Mouse (Mus musculus): Measurements from ENCODE around the gene Hoxd13. TPM values are rescaled to one million over a fixed set of nuclear protein-coding genes. Genes with fewer than 3 reads are reported as not detected.

The Hoxd13 gene
- polyA plus RNA-seq, 1 experiment from 2014 or later = not detected

DNA sequence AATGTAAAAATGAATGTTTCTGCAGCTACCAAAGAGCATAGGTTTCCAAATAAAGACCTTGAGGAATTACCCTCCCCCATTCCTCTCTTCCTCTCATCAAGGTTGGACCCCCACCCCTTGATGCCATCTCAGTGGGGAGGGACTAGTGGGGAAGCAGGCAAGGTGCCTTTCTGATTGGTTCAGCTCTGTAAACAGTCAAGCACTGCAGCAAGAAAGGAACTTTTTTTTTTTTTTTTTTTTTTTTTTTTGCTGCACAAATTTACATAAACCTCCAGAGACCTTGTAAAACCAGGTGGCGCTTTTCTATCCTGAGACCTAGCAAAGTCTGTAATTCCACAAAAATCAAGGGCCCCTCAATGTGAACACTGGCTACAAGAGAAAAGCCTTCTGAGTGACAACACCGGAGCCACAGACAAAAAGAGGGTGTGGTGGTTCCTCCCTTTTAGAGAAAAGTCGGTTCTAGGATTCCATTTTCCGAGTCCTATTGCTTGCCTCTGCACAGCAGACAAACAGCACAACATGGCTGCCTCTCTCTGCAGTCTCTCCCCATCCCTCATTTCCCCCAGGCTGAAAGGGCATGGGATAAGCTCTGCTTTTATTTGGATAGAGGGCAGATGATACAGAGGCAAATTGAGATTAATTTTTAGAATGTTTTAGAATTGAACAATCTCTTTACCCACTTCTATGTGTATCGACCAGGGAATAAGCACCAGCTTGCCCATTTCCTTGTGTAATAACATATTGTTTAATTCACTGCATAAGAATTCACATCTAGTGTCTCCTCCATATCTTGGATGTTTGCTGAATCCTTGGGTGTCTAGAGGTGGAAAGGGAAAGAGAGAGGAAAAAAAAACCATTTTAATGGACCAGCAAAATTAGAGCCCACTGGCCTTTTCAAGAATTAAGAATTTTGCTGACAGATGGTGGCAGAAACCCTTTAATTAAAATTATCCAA is 41.6 kb downstream of the Hoxd13 start:
- no peak overlapping the region for H3K4me2 ChIP-seq (ENCODE audit: low read depth, low read length, severe bottlenecking)

DNA sequence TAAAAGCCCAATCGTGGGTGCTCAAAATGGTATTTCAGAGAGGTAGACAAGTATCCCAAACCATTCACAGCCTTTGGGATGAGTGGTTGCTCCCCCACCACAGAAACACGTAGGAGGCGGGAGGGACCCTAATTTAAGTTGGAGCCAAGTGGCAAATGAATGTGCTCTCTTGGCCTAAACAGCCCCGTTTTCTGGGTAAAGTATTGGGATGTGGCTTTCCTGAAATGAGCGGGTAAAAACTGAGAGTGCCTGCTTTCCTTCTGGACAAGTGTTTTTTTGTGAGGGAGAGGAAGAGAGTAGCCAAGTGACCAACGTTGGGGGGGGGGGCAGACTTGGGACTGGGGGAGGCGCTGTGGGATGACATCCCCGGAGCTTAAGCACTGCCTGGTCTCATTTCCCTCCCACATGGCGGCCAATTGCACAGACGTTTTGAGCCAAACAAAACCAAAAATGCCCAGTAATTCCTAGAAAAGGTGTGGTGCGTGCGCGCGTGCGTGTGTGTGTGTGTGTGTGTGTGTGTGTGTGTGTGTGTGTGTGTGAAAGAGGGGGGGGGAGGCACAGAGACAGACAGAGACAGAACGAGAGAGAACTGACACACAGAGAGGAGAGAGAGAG is 42.9 kb downstream of the Hoxd13 start:
- DNase-seq (ENCODE audit: low spot score) = no peak
- Histone ChIP-seq H3K36me3 (ENCODE audit: control insufficient read depth, insufficient read depth, low read length) (no peaks in the 10 kb centered on the region), H3K9ac (ENCODE audit: low read length) (no peak overlapping the region), H3K9me3 (ENCODE audit: control insufficient read depth, low read length) (no peaks in the 10 kb centered on the region), H3K27me3 (ENCODE audit: control insufficient read depth, insufficient read depth, low read length) (peaks cover 95% of the 10 kb centered on the region), H3K27ac (ENCODE audit: low read depth, low read length) (no peak overlapping the region), H3K4me1 (replicated peaks; ENCODE audit: control insufficient read depth, insufficient read depth, low read length) (peaks cover 5% of the 10 kb centered on the region), H3K4me2 (ENCODE audit: low read depth, low read length, severe bottlenecking) (no peak overlapping the region), H3K4me3 (ENCODE audit: low read depth, low read length) (no peak overlapping the region)
- WGBS = 3% methylated on average over 16 of the region's 16 CpGs
- no peak for ATAC-seq (replicated peaks; ENCODE audit: low FRiP score)

More for the DNA sequence above, 41.6 kb downstream of the Hoxd13 start:
- Histone ChIP-seq H3K9ac (ENCODE audit: low read length) (no peak overlapping the region), H3K27ac (ENCODE audit: low read depth, low read length) (no peak overlapping the region), H3K9me3 (ENCODE audit: control insufficient read depth, low read length) (no peaks in the 10 kb centered on the region), H3K4me3 (ENCODE audit: low read depth, low read length) (no peak overlapping the region), H3K36me3 (ENCODE audit: control insufficient read depth, insufficient read depth, low read length) (no peaks in the 10 kb centered on the region), H3K4me1 (replicated peaks; ENCODE audit: control insufficient read depth, insufficient read depth, low read length) (peaks cover 9% of the 10 kb centered on the region), H3K27me3 (ENCODE audit: control insufficient read depth, insufficient read depth, low read length) (peaks cover 95% of the 10 kb centered on the region)
- ATAC-seq (replicated peaks; ENCODE audit: low FRiP score) (no peak), DNase-seq (ENCODE audit: low spot score) (no peak)
- 5% methylated on average over 5 of the region's 5 CpGs for WGBS

DNA sequence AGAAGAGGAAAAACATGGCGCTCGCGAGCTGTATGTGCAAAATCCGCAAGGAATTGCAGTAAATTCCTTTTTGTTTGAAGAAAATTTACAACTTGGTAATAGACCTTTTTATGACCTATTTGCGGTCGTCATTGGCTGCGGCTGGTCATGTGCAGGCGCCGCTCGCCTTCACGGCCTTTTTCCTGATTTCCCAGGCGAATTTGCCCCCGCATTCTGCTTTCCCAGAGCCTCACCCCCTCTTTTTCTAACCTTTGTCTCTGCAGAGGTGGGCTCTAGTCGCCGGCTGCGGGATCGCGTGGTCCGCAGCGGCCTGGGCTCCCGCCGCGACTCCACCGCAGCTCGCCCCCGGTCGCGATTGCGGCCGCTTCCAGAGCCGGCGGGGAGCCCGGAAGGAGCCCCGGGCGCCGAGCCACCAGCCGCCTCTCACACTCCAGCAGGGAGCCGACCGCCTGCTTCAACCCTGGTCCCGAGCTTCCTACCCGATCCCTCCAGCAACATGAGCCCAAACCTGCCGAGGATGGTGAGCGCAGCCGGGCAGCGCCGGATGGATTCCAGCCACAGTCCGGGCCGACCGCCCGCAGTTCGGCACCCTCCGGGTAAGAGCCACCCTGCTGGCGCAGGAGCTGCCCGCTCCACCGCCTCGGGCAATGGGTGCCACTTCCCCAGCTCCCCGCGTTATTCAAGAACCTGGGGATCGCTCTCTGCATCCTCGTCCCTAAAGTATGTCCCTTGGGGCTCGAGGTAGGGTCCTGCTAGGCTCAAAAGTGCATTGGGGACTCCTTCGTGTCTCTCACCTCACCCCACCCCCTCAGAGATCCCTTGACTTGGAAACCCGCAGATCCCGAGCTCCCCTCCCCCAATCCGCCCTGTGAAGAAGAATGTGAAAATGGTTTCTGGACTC is 43.9 kb downstream of the Hoxd13 start, which contains the start of the genes Hoxd3 and Hoxd4:
Hoxd3 (plus strand) TSS at position 207 of the 901 bp plus-strand sequence.
Hoxd4 (plus strand) TSS at position 209 of the 901 bp plus-strand sequence.
- H3K4me2 ChIP-seq (ENCODE audit: low read depth, low read length, severe bottlenecking) = 0 out of 2 replicates have a peak within 1 kb of the TSS, but pooled peaks have one; percentile 8
- no peak within 1 kb of the TSS for H3K9ac ChIP-seq (ENCODE audit: low read length)
- peaks cover 5% of the 10 kb centered on the region for H3K4me1 ChIP-seq (replicated peaks; ENCODE audit: control insufficient read depth, insufficient read depth, low read length)
- peak within 1 kb of the TSS; percentile 15 for H3K4me3 ChIP-seq (ENCODE audit: low read depth, low read length)
- WGBS = under 1% methylated on average over 62 of the region's 65 CpGs
- H3K9me3 ChIP-seq (ENCODE audit: control insufficient read depth, low read length) = no peaks in the 10 kb centered on the region
- peaks cover 95% of the 10 kb centered on the region for H3K27me3 ChIP-seq (ENCODE audit: control insufficient read depth, insufficient read depth, low read length)
- ATAC-seq (replicated peaks; ENCODE audit: low FRiP score) (no peak), DNase-seq (ENCODE audit: low spot score) (no peak)
- H3K27ac ChIP-seq (ENCODE audit: low read depth, low read length) = no peak within 1 kb of the TSS
- no peaks in the 10 kb centered on the region for H3K36me3 ChIP-seq (ENCODE audit: control insufficient read depth, insufficient read depth, low read length)

DNA sequence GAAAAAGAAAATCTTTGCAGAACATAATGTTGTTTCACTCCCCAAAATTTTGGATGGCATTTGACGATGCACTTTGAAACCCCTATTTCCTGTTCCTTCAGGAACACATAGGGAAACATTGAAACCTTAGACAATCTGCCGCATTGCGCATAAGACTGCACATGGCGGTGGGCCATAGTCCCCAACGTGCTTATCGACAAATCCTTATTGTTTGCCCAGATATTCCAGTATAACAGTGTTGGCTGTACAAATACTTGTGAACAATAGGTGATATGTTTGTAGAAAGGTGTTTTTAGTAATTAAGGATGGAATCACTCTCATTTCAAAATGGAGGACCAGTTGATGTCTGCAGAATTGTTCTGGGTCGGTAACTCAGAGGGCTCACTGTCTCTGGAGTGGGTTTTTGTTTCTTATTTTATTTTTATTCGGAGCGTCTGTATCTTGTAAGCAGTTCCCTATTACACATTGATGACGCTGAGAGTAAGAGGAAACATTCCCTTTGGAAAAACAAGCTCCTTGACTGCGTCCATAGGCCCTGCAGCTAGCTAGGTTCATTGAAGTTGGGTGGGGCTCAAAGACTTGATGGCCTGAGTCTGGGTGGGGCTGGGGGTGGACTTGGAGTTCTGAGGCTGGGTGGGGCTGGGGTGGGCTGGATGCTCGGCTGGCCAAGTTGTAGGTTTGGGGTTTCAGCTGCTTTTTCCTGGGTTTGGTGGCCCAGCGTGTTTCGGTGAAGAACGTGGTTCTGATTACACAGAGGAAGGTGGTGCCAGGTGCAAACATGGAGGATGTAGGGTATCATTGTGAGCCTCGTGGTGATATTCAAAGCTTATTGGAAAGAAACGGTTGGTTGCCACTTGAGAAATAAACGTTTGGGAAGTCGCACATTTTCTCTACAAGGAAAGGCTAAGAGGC is 45.4 kb downstream of the Hoxd13 start:
- no peak overlapping the region for H3K27ac ChIP-seq (ENCODE audit: low read depth, low read length)
- peaks cover 5% of the 10 kb centered on the region for H3K4me1 ChIP-seq (replicated peaks; ENCODE audit: control insufficient read depth, insufficient read depth, low read length)
- H3K9ac ChIP-seq (ENCODE audit: low read length) = no peak overlapping the region
- peaks cover 95% of the 10 kb centered on the region for H3K27me3 ChIP-seq (ENCODE audit: control insufficient read depth, insufficient read depth, low read length)
- 5% methylated on average over 19 of the region's 19 CpGs for WGBS
- no peak for ATAC-seq (replicated peaks; ENCODE audit: low FRiP score)
- no peaks in the 10 kb centered on the region for H3K36me3 ChIP-seq (ENCODE audit: control insufficient read depth, insufficient read depth, low read length)
- H3K4me2 ChIP-seq (ENCODE audit: low read depth, low read length, severe bottlenecking) = no peak overlapping the region
- H3K9me3 ChIP-seq (ENCODE audit: control insufficient read depth, low read length) = no peaks in the 10 kb centered on the region
- H3K4me3 ChIP-seq (ENCODE audit: low read depth, low read length) = no peak overlapping the region
- DNase-seq (ENCODE audit: low spot score) = no peak

DNA sequence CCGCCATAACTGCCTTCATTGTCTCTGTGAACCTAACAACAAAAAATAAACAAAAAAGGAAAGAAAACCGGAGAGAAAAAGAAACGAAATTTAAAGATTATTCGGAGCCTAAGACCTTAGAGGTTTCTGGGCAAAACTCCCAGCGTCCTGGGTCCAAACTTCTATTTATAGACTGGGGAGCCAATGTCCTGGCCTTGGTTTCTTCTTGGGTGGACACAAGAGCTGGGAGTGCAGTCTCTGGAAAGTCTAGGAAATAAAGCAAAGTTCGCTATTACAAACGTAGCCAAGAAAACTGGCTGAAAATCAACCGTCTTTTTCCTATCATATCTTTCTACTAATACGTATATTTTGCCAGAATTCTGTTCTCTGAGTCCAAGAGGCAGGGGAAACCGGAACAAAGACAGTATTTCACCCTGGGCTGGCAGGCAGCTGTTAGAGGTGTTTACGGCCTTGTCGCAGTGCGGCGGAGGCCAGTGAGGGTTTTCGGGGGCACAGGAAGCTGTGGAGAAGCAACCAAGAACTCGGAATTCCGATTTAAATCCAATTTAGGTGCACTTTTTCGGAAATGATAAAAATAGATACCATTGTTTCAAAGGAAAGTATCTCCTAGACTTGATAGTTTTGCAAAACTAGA is 46.2 kb downstream of the Hoxd13 start:
- Histone ChIP-seq H3K27ac (ENCODE audit: low read depth, low read length) (no peak overlapping the region), H3K4me1 (replicated peaks; ENCODE audit: control insufficient read depth, insufficient read depth, low read length) (peaks cover 5% of the 10 kb centered on the region), H3K4me2 (ENCODE audit: low read depth, low read length, severe bottlenecking) (no peak overlapping the region), H3K9ac (ENCODE audit: low read length) (no peak overlapping the region), H3K9me3 (ENCODE audit: control insufficient read depth, low read length) (no peaks in the 10 kb centered on the region), H3K36me3 (ENCODE audit: control insufficient read depth, insufficient read depth, low read length) (no peaks in the 10 kb centered on the region), H3K4me3 (ENCODE audit: low read depth, low read length) (no peak overlapping the region), H3K27me3 (ENCODE audit: control insufficient read depth, insufficient read depth, low read length) (peaks cover 95% of the 10 kb centered on the region)
- 3% methylated on average over 18 of the region's 18 CpGs for WGBS
- DNase-seq (ENCODE audit: low spot score) (no peak), ATAC-seq (replicated peaks; ENCODE audit: low FRiP score) (no peak)

DNA sequence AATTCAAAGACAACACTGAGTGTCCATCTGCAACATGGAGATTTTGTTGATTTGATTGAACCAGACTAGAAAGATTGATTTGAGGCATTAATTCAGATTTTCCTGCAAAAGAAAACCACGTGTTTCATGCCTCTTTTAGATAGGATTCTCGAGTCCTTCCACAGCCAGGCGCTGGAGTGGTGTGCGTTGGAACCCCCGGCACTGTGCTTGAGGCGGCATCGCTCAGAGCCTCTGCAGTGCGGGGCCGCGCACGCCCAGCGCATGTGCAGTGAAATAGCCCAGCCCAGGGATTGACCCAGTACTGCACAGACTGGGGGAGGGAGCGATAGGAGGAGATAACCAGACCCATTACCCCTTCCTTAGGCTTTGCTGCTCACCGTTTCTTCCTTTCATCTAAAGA is 46.8 kb downstream of the Hoxd13 start:
- H3K4me3 ChIP-seq (ENCODE audit: low read depth, low read length) = no peak overlapping the region
- no peak overlapping the region for H3K4me2 ChIP-seq (ENCODE audit: low read depth, low read length, severe bottlenecking)
- DNase-seq (ENCODE audit: low spot score) = no peak
- no peaks in the 10 kb centered on the region for H3K9me3 ChIP-seq (ENCODE audit: control insufficient read depth, low read length)
- H3K36me3 ChIP-seq (ENCODE audit: control insufficient read depth, insufficient read depth, low read length) = no peaks in the 10 kb centered on the region
- H3K27ac ChIP-seq (ENCODE audit: low read depth, low read length) = no peak overlapping the region
- H3K4me1 ChIP-seq (replicated peaks; ENCODE audit: control insufficient read depth, insufficient read depth, low read length) = peaks cover 5% of the 10 kb centered on the region
- WGBS = 1% methylated on average over 14 of the region's 14 CpGs
- H3K27me3 ChIP-seq (ENCODE audit: control insufficient read depth, insufficient read depth, low read length) = peaks cover 95% of the 10 kb centered on the region
- no peak for ATAC-seq (replicated peaks; ENCODE audit: low FRiP score)
- no peak overlapping the region for H3K9ac ChIP-seq (ENCODE audit: low read length)

DNA sequence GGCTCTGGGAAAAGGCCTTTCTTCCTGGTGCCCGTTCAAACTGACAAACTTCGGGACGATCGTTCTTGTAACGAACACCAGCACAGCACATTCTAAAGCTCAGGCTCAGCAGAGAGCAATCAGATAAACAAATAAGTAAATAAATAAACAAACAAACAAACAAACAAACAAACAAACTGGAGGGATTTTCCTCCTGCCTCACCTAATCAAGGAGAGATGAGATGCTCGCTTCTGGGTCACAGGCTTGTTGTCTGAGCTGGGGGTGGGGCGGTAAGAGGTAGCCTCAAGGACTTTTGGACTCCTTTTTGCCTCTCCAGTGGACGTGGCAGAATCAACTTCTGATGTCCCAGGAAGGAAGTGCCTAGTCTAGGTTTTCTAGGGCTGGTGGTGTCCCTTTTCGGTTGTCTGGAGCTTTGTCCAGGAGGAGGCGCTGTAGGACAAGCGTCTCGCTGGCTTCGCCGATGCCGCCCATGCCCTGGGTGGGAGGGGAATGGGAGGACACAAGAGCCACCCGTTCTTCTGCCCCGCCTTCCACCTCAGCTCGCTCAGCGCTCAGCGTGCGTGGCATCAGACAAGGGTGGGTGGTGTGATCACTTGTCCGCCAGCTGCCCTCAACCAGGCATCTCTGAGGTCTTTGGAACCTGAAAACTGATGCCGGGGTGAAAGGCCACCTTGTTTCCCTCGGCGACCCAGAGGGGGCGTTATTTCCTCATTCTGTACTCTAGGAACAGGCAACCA is 47.6 kb downstream of the Hoxd13 start:
- Histone ChIP-seq H3K36me3 (ENCODE audit: control insufficient read depth, insufficient read depth, low read length) (no peaks in the 10 kb centered on the region), H3K4me3 (ENCODE audit: low read depth, low read length) (peak overlapping the region; percentile 10; the same call in 1 of the 2 replicates)

More for the DNA sequence above, 47.6 kb downstream of the Hoxd13 start:
- Histone ChIP-seq H3K27me3 (ENCODE audit: control insufficient read depth, insufficient read depth, low read length) (peaks cover 95% of the 10 kb centered on the region), H3K4me1 (replicated peaks; ENCODE audit: control insufficient read depth, insufficient read depth, low read length) (peaks cover 5% of the 10 kb centered on the region), H3K27ac (ENCODE audit: low read depth, low read length) (no peak overlapping the region), H3K4me2 (ENCODE audit: low read depth, low read length, severe bottlenecking) (peak overlapping the region; percentile 45), H3K9me3 (ENCODE audit: control insufficient read depth, low read length) (no peaks in the 10 kb centered on the region), H3K9ac (ENCODE audit: low read length) (no peak overlapping the region)
- DNase-seq (ENCODE audit: low spot score) (peak; percentile 93), ATAC-seq (replicated peaks; ENCODE audit: low FRiP score) (peak; percentile 72)
- 1% methylated on average over 26 of the region's 26 CpGs for WGBS
